Mouse (Mus musculus) lung, postnatal 0 days (tissue): ENCODE measurements around the gene Myadml2. TPM values are rescaled to one million over a fixed set of nuclear protein-coding genes. Genes with fewer than 3 reads are reported as not detected.

ENCODE experiments used
- ATAC-seq: fragments of 200-750 bp; cut with Nextera tagmentation; 2 replicates; pipeline ENCODE4 v1.8.0; 2017; ENCODE audit warnings: moderate library complexity
- DNase-seq: peaks from one replicate; pipeline ENCODE4 v3.0.0-alpha.2; 2016; ENCODE audit warnings: low spot score
- H3K27ac ChIP-seq: fragments of 300-500 bp; sonication (generic); 2 replicates; pipeline ENCODE4 v1.5.1; 2014; ENCODE audit warnings: antibody characterized with exemption, mild to moderate bottlenecking, low read length, mixed read lengths
- H3K27me3 ChIP-seq: fragments of 300-500 bp; sonication (generic); replicated peaks from 2 replicates; pipeline ENCODE4 v1.6.1; 2014; ENCODE audit warnings: low read length, mixed read lengths; ENCODE audit not compliant: insufficient read depth
- H3K36me3 ChIP-seq: fragments of 300-500 bp; sonication (generic); 2 replicates; pipeline ENCODE4 v1.6.1; 2014; ENCODE audit warnings: low read length, mixed read lengths; ENCODE audit not compliant: insufficient read depth
- H3K4me1 ChIP-seq: fragments of 300-500 bp; sonication (generic); 2 replicates; pipeline ENCODE4 v1.6.1; 2014; ENCODE audit warnings: antibody characterized with exemption, low read depth, low read length, mixed read lengths; ENCODE audit not compliant: insufficient read depth
- H3K4me2 ChIP-seq: fragments of 300-500 bp; sonication (generic); replicated peaks from 2 replicates; pipeline ENCODE4 v1.6.1; 2014; ENCODE audit warnings: low read depth, mild to moderate bottlenecking, low read length, moderate library complexity, mixed read lengths
- H3K4me3 ChIP-seq: fragments of 300-500 bp; sonication (generic); 2 replicates; pipeline ENCODE4 v1.5.1; 2014; ENCODE audit warnings: low read depth, low read length
- H3K9ac ChIP-seq: fragments of 300-500 bp; sonication (generic); replicated peaks from 2 replicates; pipeline ENCODE4 v1.6.1; 2014; ENCODE audit warnings: low read depth, mild to moderate bottlenecking
- H3K9me3 ChIP-seq: fragments of 300-500 bp; sonication (generic); 2 replicates; pipeline ENCODE4 v1.6.1; 2016; ENCODE audit warnings: low read length, mixed read lengths
- CTCF ChIP-seq: IDR thresholded peaks from 2 replicates; pipeline ENCODE4 v1.5.1; 2016; ENCODE audit warnings: antibody characterized with exemption, mild to moderate bottlenecking
- EP300 ChIP-seq: IDR thresholded peaks from 2 replicates; pipeline ENCODE4 v1.6.1; 2016; ENCODE audit warnings: antibody characterized with exemption, mild to moderate bottlenecking, control low read depth
- WGBS: fragments of 180-500 bp; shearing (Covaris S2); extraction: QIAGEN DNeasy Blood & Tissue Kit; methylation state at CpG from one replicate; pipeline ENCODE4 v1.1.7; 2014; 5-methylcytosine and 5-hydroxymethylcytosine counted together
- polyA plus RNA-seq: library from polyadenylated mRNA; unstranded; fragments of >200 nt; fragmentation: Nextera tagmentation; extraction: Ambion mirVana; gene quantifications from 2 replicates; pipeline ENCODE4 v1.2.1, GENCODE M21; 2015

Gene Myadml2
- polyA plus RNA-seq, 1 experiment from 2014 or later: not detected

DNA sequence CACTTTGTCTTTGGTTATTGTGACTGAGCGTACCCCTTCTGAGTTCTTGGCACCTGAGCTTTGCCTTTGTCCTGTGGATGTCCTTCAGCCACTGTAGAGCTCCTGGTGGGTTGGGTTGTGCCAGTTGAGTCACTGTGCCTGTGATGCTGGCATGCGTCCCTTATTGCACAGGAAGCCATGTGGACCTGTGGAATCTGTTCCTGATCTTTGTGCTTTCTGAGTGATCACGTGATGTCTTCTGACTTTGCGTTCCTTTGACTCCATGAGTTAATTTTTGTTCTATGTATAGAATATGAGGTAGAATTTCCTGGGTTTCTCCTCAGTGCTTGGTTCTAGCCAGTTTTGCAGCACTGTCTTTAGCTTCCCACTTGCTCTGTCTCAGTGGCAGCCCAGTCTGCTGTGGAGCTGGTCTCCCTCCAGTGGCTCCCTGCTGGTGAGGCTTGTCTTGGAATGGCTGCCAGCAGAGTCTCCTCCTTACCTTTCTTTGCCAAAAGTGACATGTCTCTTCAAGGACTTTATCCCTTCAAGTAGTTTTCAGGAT is 44.6 kb upstream of the Myadml2 start:
- Histone ChIP-seq H3K27ac (0 out of 2 replicates have a peak overlapping the region, but pooled peaks have one; percentile 4), H3K4me3 (no peak overlapping the region), H3K27me3 (no peaks in the 10 kb centered on the region), H3K9ac (no peak overlapping the region), H3K36me3 (peaks cover 16% of the 10 kb centered on the region; the same call in 1 of the 2 replicates), H3K4me2 (no peak overlapping the region), H3K9me3 (no peaks in the 10 kb centered on the region), H3K4me1 (0 out of 2 replicates have a peak, but pooled peaks cover 5% of the 10 kb centered on the region)
- TF ChIP-seq CTCF: peak; percentile 32
- no peak for TF ChIP-seq EP300
- ATAC-seq (peak; percentile 21; the same call in 1 of the 2 replicates), DNase-seq (peak; percentile 39)
- 69% methylated on average over 4 of the region's 4 CpGs for WGBS

DNA sequence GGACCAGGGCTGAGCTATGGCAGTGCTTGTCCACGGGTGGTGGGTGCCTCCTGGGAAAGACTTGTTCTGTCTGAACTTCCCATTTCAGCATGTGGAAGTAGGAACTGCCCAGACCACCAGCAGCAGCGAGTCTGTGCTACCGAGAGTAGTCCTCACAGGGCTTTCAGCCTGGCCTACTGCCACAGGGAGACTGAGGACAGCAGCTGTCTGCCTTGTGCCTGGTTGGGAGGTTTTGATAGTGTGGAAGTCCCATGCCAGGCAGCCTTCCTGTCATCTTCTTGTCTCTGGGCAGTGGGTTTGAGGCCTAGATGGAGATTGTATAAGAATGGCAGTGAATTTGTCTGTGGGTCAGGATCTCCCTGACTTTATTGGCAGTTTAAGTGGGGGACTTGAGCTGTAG is 41.4 kb upstream of the Myadml2 start:
- Histone ChIP-seq H3K36me3 (peaks cover 23% of the 10 kb centered on the region; the same call in 1 of the 2 replicates), H3K4me3 (no peak overlapping the region), H3K4me1 (peaks cover 15% of the 10 kb centered on the region), H3K9ac (no peak overlapping the region), H3K9me3 (no peaks in the 10 kb centered on the region), H3K27me3 (no peaks in the 10 kb centered on the region), H3K4me2 (no peak overlapping the region), H3K27ac (no peak overlapping the region)
- DNase-seq: no peak
- ATAC-seq: no peak
- WGBS: 79% methylated on average over 3 of the region's 3 CpGs
- TF ChIP-seq EP300: no peak
- TF ChIP-seq CTCF: no peak

DNA sequence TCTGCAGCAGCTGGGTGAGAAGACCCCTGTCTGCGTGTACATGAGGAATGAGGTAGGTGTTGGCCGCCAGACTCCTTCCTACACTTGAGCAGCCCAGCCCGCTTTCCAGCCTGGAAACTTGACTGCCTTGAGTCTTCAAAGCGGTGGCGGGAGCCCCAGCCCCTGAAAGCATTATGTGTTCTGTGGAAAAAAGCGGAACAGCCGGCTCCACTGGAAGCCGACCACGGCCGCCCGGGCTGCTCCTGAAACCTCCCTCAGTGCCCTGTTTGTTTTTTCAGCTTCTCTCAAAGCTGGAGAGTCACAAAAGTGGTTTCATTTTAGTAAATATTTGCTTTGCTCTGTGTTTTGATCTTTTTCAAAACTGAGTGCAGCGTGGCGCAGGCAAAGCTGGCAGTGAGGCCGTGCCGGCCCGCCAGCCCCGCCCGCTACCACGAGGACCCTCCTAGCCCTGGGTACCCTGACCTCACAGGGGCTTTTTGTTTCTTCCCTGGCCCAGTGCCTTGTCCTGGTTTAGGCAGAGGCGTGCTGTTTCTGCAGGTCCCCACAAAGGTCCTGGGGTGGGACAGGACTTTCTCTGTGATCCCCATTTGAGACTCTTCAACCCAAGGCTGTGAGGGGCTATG is 38.8 kb upstream of the Myadml2 start:
- Histone ChIP-seq H3K4me1 (peaks cover 10% of the 10 kb centered on the region), H3K9me3 (no peaks in the 10 kb centered on the region), H3K9ac (no peak overlapping the region), H3K4me3 (no peak overlapping the region), H3K4me2 (no peak overlapping the region), H3K27me3 (no peaks in the 10 kb centered on the region), H3K36me3 (peaks cover 23% of the 10 kb centered on the region; the same call in 1 of the 2 replicates), H3K27ac (peak overlapping the region; percentile 91)
- peak; percentile 82 for DNase-seq
- no peak for TF ChIP-seq EP300
- TF ChIP-seq CTCF: no peak
- WGBS: 51% methylated on average over 20 of the region's 20 CpGs
- ATAC-seq: peak; percentile 72

DNA sequence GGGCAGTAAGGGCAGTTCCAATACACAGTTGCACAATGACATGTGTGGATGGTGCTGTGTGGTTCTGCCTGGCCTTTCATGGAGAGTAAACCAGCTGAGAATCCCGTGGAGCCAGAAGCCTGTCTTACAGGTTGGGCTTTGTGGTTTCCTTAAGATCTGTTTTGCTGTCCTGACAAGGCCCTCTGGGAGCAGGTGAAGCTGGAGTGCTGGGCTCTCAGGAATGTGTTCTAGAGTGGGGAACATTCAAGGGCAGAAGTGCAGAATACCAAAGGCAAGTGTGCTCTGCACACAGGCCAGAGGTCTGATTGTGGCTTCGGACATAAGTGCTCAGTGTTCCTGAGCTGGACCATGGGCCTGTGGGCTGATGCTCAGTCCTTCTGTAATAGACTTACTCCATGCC is 36.7 kb upstream of the Myadml2 start:
- Histone ChIP-seq H3K4me1 (peaks cover 10% of the 10 kb centered on the region), H3K9me3 (no peaks in the 10 kb centered on the region), H3K27ac (peak overlapping the region; percentile 78), H3K4me2 (no peak overlapping the region), H3K27me3 (no peaks in the 10 kb centered on the region), H3K4me3 (no peak overlapping the region), H3K9ac (no peak overlapping the region), H3K36me3 (peaks cover 24% of the 10 kb centered on the region; the same call in 1 of the 2 replicates)
- 47% methylated on average over 2 of the region's 2 CpGs for WGBS
- DNase-seq (peak; percentile 85), ATAC-seq (peak; percentile 91)
- TF ChIP-seq EP300: peak; percentile 77
- TF ChIP-seq CTCF: no peak

DNA sequence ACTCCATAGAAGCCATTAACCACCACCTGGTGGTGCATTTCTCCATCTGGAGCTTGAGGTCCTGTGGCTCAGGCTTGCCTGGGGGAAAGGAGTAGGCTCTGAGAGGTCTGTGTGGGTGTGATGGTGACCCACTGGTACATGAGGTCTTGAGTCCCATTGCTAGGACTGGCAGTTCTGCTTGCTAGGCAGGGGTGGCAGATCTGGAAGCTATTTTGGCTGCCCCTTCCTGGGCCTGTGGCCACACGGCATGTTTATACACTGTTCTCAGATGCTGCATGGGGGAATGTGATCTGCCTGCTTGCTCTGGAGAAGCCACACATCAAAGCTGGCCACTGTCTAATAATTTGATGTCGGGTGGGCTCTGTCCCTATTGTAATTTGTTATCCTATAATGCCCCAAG is 36.1 kb upstream of the Myadml2 start:
- Histone ChIP-seq H3K4me3 (no peak overlapping the region), H3K9ac (no peak overlapping the region), H3K4me2 (no peak overlapping the region), H3K27ac (peak overlapping the region; percentile 78), H3K27me3 (no peaks in the 10 kb centered on the region), H3K4me1 (peaks cover 10% of the 10 kb centered on the region), H3K9me3 (no peaks in the 10 kb centered on the region), H3K36me3 (peaks cover 23% of the 10 kb centered on the region; the same call in 1 of the 2 replicates)
- TF ChIP-seq EP300 (no peak), CTCF (peak; percentile 14; the same call in 1 of the 2 replicates)
- ATAC-seq: no peak
- DNase-seq: no peak
- 80% methylated on average over 2 of the region's 2 CpGs for WGBS

DNA sequence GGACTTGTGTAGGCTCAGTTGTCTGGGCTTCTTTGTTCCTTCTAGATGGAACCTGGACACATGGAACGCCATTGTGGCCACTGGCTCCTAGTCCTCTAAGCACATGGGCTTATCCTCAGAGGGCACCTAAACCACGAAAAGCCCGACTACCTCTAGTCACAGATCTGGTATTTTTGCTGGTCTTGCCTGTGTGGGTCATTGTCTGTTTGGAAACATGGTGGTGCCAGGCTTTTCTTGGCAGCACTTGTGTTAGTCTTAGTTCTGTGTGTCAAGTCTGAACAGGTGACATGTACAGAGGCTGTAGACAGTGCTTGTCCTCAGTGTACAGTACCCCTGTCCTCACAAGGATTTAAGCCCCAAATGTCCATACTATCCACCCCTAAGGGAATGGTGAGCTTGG is 35.6 kb upstream of the Myadml2 start:
- WGBS: 93% methylated on average over 3 of the region's 3 CpGs
- ATAC-seq: no peak
- peaks cover 10% of the 10 kb centered on the region for H3K4me1 ChIP-seq
- H3K27me3 ChIP-seq: no peaks in the 10 kb centered on the region
- DNase-seq: no peak
- H3K4me2 ChIP-seq: no peak overlapping the region
- peak overlapping the region; percentile 78; the same call in 1 of the 2 replicates for H3K27ac ChIP-seq
- H3K36me3 ChIP-seq: peaks cover 21% of the 10 kb centered on the region; the same call in 1 of the 2 replicates
- H3K4me3 ChIP-seq: no peak overlapping the region
- H3K9ac ChIP-seq: no peak overlapping the region
- TF ChIP-seq EP300: no peak
- TF ChIP-seq CTCF: no peak
- no peaks in the 10 kb centered on the region for H3K9me3 ChIP-seq
